Mouse (Mus musculus) layer of hippocampus, adult 18-20 months (tissue): ENCODE results near the gene Slc30a6. TPM values are rescaled to one million over a fixed set of nuclear protein-coding genes. Genes with fewer than 3 reads are reported as not detected.
"Not testable (repeated sequence)": the region's sequence is repeated elsewhere in the genome, so short reads cannot be mapped to it uniquely, and the experiment has no call there.

ENCODE experiments used
- DNase-seq, 2 experiments: peaks; one replicate each; pipeline ENCODE4 v3.0.0; 2022; ENCODE audit warnings: low spot score in 2 of 2
- total RNA-seq, 2 experiments: library from RNA; stranded (reverse); gene quantifications; 2 replicates each; pipeline ENCODE4 v1.2.3; 2021

Gene Slc30a6
- total RNA-seq, 2 experiments from 2014 or later, result 16.7 to 17.4 TPM

DNA sequence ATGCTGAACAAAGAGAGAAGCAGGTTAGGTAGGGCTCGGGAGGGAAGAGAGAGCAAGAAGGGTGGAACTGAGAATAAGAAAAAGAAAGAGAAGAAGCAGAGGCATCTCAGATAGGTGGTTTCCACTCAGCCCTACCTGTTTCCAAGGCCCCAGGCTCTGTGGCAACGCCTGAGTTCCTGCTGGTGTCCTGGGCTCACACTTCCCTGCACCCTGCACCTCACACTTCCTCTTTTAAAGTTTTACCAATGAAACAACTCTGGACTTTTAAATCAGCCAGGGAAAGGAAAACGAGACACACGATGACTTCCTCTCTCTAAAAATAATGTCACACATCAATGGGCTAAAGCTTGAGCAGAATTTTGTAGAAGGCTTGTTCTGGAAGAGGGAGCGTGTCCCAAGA lies 45.1 kb downstream of the Slc30a6 start:
- no peak for DNase-seq

GRCm38 (mm10) chr17:74449776-74450175 lies 54.4 kb downstream of the Slc30a6 start:
- DNase-seq, result no peak

- no peak for DNase-seq
These were observed 58.5 kb downstream of the Slc30a6 start for GRCm38 (mm10) chr17:74453928-74454327.

DNA sequence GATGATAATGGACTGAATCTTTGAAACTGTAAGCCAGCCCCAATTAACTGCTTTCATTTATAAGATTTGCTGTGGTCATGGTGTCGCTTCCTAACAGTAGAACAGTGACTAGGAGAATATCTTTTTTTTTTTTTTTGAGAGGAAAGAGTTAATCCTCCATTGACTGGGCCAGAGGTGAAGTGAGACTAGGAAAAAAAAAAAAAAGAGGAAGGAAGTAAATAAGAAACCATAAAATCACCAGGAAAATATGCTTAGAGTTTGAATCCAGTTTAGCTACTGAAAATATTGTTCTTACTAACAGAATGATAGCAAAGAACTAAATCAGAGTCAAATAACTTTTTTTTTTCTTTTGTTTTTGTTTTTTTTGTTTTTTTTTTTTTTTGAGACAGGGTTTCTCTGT lies 59.3 kb downstream of the Slc30a6 start:
- no peak for DNase-seq

DNA sequence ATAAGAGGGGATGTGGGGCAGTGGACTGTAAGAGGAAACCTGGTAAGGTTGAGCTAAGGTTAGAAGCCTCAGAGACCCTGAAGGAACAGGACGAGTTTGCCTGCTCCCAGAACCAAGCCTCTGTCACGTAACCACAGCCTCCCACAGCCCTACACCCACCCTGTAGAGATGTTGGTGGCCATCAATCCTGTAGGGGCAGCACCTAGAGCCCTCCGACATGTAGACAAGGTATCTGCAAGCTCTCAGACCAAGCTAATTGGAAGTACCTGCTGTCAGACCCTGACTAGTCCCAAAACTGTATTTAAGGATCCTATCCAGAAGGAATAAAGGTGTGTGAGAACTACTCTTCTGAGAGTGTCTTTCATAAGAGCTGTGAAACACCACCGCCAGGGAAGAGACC lies 60.0 kb downstream of the Slc30a6 start:
- no peak for DNase-seq

- DNase-seq, result no peak
These were observed 61.4 kb downstream of the Slc30a6 start for GRCm38 (mm10) chr17:74456825-74457224.

DNA sequence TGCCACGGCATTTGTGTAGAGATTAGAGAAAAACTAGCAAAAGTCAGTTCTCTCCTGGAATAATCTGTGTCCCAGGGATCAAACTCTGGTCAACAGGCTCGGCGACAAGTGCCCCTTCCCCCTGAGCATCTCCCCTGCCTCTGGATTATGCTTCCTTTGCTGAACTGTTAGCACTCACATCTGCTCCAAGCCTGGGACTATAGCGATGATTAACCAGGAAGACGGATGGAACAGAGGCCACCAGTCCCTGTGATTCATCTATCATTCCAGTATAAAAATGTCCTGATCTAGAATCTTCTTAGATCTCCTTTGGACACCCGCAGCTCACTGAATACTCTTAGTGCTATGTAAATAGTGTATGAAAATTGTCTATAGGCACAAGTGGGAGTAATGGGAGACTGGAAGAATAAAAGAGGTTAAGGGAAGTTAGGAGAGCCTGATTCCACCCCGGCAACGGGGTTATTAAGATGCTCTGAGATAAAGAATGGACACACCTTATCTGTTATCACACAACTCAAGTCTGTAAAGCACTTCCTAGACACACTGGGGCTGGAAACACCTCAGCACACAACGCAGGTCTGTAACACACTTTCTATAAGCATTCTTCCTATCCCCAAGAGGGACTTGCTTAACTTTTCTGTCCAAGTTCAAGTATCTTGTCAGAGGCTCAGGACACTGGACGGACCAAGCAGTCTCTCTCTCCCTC lies 62.7 kb downstream of the Slc30a6 start:
- no peak for DNase-seq

GRCm38 (mm10) chr17:74458711-74459408 lies 63.5 kb downstream of the Slc30a6 start, which contains the start of gene Nlrc4:
Gene Nlrc4 (minus strand): TSS chr17:74459142.
- DNase-seq, result no peak

- no peak for DNase-seq
These were observed 68.1 kb downstream of the Slc30a6 start for GRCm38 (mm10) chr17:74463510-74463909.

GRCm38 (mm10) chr17:74467981-74468380 lies 72.6 kb downstream of the Slc30a6 start:
- DNase-seq, result not testable (repeated sequence)

GRCm38 (mm10) chr17:74470133-74470532 lies 74.7 kb downstream of the Slc30a6 start:
- not testable (repeated sequence) for DNase-seq

Other genes with a start within 250 kb of the Slc30a6 start
- gene Memo1, start 100.1 kb upstream of the Slc30a6 start, total RNA-seq, result 10 to 100 TPM; 40.5 to 44.0 TPM
- gene Dpy30, start 71.7 kb upstream of the Slc30a6 start, total RNA-seq, result 10 to 100 TPM; 48.5 to 51.3 TPM
- gene Spast, start 56.6 kb upstream of the Slc30a6 start, total RNA-seq, result 10 to 100 TPM; 53.6 to 55.6 TPM
- gene Nlrc4, start 63.5 kb downstream of the Slc30a6 start, total RNA-seq, result under 1 TPM; 0.07 to 0.08 TPM
- 10 to 100 TPM; 73.2 to 81.9 TPM for gene Yipf4, start 93.9 kb downstream of the Slc30a6 start, total RNA-seq
- 100 to 1,000 TPM; 115 to 120 TPM for gene Birc6, start 132.7 kb downstream of the Slc30a6 start, total RNA-seq